Mouse (Mus musculus) limb, embryonic 10.5 days (tissue): ENCODE measurements around the gene Pagr1a. TPM values are rescaled to one million over a fixed set of nuclear protein-coding genes. Genes with fewer than 3 reads are reported as not detected.
A peak's percentile ranks its signal among the peaks of the same experiment; 100 is the strongest.

Experiments
- DNase-seq: peaks from one replicate; pipeline ENCODE4 v3.0.0-alpha.2; 2017; ENCODE audit warnings: low spot score
- H3K27ac ChIP-seq: fragments of 300-500 bp; sonication (generic); 2 replicates; pipeline ENCODE4 v1.5.1; 2016; ENCODE audit warnings: mild to moderate bottlenecking
- H3K27me3 ChIP-seq: fragments of 300-500 bp; sonication (generic); 2 replicates; pipeline ENCODE4 v1.6.1; 2016; ENCODE audit warnings: low read depth, mild to moderate bottlenecking; ENCODE audit not compliant: poor library complexity, severe bottlenecking
- H3K36me3 ChIP-seq: fragments of 300-500 bp; sonication (generic); 2 replicates; pipeline ENCODE4 v1.6.1; 2016; ENCODE audit warnings: mild to moderate bottlenecking, moderate library complexity
- H3K4me1 ChIP-seq: fragments of 300-500 bp; sonication (generic); 2 replicates; pipeline ENCODE4 v1.6.1; 2016
- H3K4me3 ChIP-seq: fragments of 300-500 bp; sonication (generic); 2 replicates; pipeline ENCODE4 v1.5.1; 2016; ENCODE audit warnings: mild to moderate bottlenecking, moderate library complexity
- H3K9me3 ChIP-seq: fragments of 300-500 bp; sonication (generic); replicated peaks from 2 replicates; pipeline ENCODE4 v1.6.1; 2016; ENCODE audit warnings: mild to moderate bottlenecking
- WGBS: fragments of 180-500 bp; shearing (Covaris S2); methylation state at CpG from one replicate; pipeline ENCODE4 v1.1.7; 2016; 5-methylcytosine and 5-hydroxymethylcytosine counted together
- polyA plus RNA-seq: library from polyadenylated mRNA; unstranded; fragments of >200 nt; fragmentation: Nextera tagmentation; extraction: Ambion mirVana; gene quantifications from 2 replicates; pipeline ENCODE4 v1.2.1, GENCODE M21; 2016

The Pagr1a gene
- 88.5 and 95.0 TPM in 2 replicates for polyA plus RNA-seq

GRCm38 (mm10) chr7:127016971-127017949 lies at the start of gene Pagr1a:
Gene Pagr1a (minus strand): TSS chr7:127017352.
- Histone ChIP-seq H3K4me3 (peak within 1 kb of the TSS; percentile 87), H3K36me3 (peaks cover 45% of the 10 kb centered on the region), H3K9me3 (no peaks in the 10 kb centered on the region), H3K27me3 (no peaks in the 10 kb centered on the region), H3K27ac (peak within 1 kb of the TSS; percentile 98), H3K4me1 (peaks cover 71% of the 10 kb centered on the region)
- 5% methylated on average over 39 of the region's 39 CpGs for WGBS
- peak; percentile 97 for DNase-seq

- 0 out of 2 replicates have a peak, but pooled peaks cover 3% of the 10 kb centered on the region for H3K27me3 ChIP-seq
- H3K4me1 ChIP-seq, result no peaks in the 10 kb centered on the region
- 83% methylated on average over 4 of the region's 4 CpGs for WGBS
- H3K27ac ChIP-seq, result no peak overlapping the region
- no peak overlapping the region for H3K4me3 ChIP-seq
- no peaks in the 10 kb centered on the region for H3K36me3 ChIP-seq
- no peak for DNase-seq
- no peaks in the 10 kb centered on the region for H3K9me3 ChIP-seq
Observed at GRCm38 (mm10) chr7:127066317-127066716, 49.2 kb upstream of the Pagr1a start.

GRCm38 (mm10) chr7:127065538-127065937 lies 48.4 kb upstream of the Pagr1a start:
- no peaks in the 10 kb centered on the region for H3K4me1 ChIP-seq
- DNase-seq, result no peak
- no peak overlapping the region for H3K27ac ChIP-seq
- H3K9me3 ChIP-seq, result no peaks in the 10 kb centered on the region
- H3K36me3 ChIP-seq, result no peaks in the 10 kb centered on the region
- H3K27me3 ChIP-seq, result 0 out of 2 replicates have a peak, but pooled peaks cover 4% of the 10 kb centered on the region
- 87% methylated on average over 6 of the region's 6 CpGs for WGBS
- H3K4me3 ChIP-seq, result no peak overlapping the region

DNA sequence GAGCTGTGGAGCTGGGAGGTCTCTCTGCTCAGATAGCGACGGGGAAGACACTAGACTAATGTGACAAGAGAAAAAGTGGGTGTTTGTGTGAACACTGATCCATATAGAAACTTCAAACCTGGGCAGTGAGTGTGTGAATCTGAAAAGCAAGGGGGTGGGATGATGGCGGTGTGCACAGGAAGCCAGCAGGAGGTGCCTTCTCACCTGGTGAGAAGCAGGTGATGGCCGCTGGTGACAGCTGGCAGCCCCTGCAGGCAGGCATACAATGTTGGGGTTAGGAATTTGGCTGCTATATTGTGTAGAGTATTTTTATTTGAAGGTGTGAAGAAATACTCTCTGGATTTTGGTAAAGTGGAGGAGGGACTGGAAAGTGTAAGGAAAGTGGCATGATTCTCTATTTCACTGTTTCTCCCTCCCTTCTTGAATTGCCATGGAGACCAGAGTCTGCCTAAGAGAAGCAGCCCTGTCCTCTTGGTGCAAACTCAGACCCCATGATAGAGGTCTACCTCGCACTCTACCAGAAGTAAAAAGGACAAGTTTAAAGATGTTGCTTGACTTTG lies 38.0 kb upstream of the Pagr1a start:
- Histone ChIP-seq H3K36me3 (no peaks in the 10 kb centered on the region), H3K9me3 (no peaks in the 10 kb centered on the region), H3K27ac (no peak overlapping the region), H3K4me3 (no peak overlapping the region), H3K4me1 (no peaks in the 10 kb centered on the region), H3K27me3 (no peaks in the 10 kb centered on the region; the same call in 1 of the 2 replicates)
- no peak for DNase-seq
- whole genome bisulfite sequencing, result 69% methylated on average over 5 of the region's 5 CpGs

DNA sequence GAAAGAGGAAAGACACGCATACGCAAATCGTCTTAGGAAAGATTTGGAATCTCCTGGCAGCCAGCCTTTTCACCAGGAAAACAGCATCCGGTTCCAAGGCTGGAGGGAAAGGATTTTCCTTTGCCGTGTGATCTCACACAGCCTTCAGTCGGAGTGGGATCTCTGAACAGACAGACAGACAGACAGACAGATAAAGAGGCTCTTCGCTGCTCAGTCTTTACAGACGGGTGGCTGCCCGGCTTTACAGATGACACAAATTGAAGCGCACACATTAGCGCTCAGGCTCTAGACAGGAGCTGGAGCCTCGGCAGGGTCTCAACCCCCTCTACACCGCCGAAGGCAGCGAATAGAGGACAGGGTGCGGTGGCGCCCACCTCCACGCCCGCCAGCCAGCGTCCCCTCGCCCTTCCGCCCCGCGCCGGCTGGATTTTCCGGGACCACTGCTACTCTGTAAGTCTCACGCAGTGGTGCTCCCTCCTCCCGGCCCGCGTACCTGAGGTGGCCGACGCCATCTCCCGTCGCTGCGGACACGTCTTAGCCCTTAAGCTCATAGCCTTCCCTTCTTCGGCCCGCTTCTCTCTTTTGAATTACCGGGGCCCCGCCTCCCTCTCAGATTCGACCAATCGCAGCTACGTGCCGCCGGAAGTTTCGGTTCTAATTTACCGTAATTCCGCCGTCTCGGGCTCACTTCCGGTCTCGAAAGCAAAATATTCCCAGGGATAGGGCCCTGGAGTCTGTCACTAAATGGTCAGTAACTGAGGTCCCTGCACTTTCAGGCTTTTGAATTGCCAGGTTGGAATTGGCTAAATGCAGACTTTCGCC lies 24.9 kb upstream of the Pagr1a start, which contains the start of gene Kif22:
TSS of gene Kif22 (minus strand) at position 621 of the 822 bp plus-strand sequence.
- Histone ChIP-seq H3K36me3 (peaks cover 36% of the 10 kb centered on the region), H3K4me3 (peak within 1 kb of the TSS; percentile 97), H3K27me3 (no peaks in the 10 kb centered on the region), H3K4me1 (peaks cover 20% of the 10 kb centered on the region), H3K27ac (peak within 1 kb of the TSS; percentile 94), H3K9me3 (no peaks in the 10 kb centered on the region)
- peak; percentile 89 for DNase-seq
- under 1% methylated on average over 53 of the region's 53 CpGs for WGBS

- Histone ChIP-seq H3K4me1 (peaks cover 10% of the 10 kb centered on the region), H3K4me3 (no peak overlapping the region), H3K27me3 (no peaks in the 10 kb centered on the region), H3K27ac (no peak overlapping the region), H3K9me3 (no peaks in the 10 kb centered on the region), H3K36me3 (peaks cover 91% of the 10 kb centered on the region)
- 91% methylated on average over 1 of the region's 1 CpGs for WGBS
- no peak for DNase-seq
Observed at GRCm38 (mm10) chr7:127031244-127031643, 14.1 kb upstream of the Pagr1a start.

DNA sequence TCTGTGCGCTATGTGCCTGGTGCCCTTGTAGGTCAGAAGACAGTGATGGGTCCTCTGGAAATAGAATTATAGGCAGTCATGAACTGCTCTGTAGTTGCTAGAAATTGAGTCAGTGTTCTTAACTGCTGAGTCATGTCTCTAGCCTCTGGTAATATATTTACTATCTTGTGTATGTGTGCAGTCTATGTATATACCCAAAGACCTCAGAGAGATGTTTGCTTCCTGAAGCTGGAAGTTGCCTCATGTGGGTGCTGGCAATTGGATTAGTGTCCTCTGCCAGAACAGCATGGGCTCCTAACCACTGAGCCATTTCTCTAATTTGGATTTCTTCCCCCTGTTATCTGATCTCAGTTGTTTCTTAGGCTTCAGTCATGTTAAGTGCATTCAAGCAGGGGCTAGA lies 13.0 kb upstream of the Pagr1a start:
- no peak for DNase-seq
- H3K36me3 ChIP-seq, result peaks cover 86% of the 10 kb centered on the region
- H3K27me3 ChIP-seq, result no peaks in the 10 kb centered on the region
- H3K4me3 ChIP-seq, result no peak overlapping the region
- H3K4me1 ChIP-seq, result peaks cover 10% of the 10 kb centered on the region
- 100% methylated on average over 1 of the region's 1 CpGs for WGBS
- no peaks in the 10 kb centered on the region for H3K9me3 ChIP-seq
- H3K27ac ChIP-seq, result no peak overlapping the region

GRCm38 (mm10) chr7:127027885-127028284 lies 10.7 kb upstream of the Pagr1a start:
- Histone ChIP-seq H3K9me3 (no peaks in the 10 kb centered on the region), H3K4me1 (peaks cover 33% of the 10 kb centered on the region), H3K27me3 (no peaks in the 10 kb centered on the region), H3K4me3 (peak overlapping the region; percentile 83), H3K36me3 (peaks cover 86% of the 10 kb centered on the region), H3K27ac (peak overlapping the region; percentile 99)
- no peak for DNase-seq
- WGBS, result 78% methylated on average over 8 of the region's 8 CpGs

DNA sequence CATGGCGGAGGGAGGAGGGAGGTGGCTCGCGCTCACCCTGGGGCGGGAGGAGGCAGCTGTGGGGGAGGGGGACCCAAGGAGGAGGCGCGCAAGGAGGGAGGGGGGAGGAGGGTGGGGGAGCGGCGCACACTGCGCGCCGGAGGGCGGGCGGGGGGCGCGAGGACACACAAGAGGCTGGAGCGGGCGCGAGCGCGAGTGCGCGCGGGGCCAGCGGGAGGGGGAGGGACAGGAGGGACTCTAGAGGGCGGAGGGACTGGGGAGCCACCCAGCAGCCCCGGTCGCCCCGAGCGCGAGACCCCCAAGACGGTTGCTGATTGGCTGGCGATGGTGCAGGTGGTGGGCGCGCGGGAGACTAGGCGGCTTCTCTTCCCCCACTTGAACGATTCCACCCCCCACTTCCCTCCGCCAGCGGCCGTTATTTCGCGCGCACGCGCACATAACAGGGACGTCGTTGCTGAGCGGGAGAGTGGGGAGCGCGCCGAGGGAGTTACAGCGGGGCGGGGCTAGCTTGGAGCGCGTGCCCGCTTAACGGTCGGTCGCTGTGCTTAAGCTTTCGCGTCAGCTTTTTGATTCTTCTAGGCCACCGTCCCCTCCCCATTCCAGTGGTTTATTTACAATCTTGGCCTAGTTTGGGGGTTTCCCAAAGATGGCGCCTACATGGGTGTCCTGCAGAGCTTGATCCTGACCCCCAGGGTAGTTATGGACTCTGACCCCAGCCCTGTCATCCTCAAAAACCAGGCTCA lies 10.0 kb upstream of the Pagr1a start, which contains the start of gene Maz:
TSS of gene Maz (minus strand) at position 54 of the 743 bp plus-strand sequence.
- Histone ChIP-seq H3K27ac (peak within 1 kb of the TSS; percentile 99), H3K4me3 (peak within 1 kb of the TSS; percentile 83), H3K36me3 (peaks cover 86% of the 10 kb centered on the region), H3K4me1 (peaks cover 41% of the 10 kb centered on the region), H3K9me3 (no peaks in the 10 kb centered on the region), H3K27me3 (no peaks in the 10 kb centered on the region)
- DNase-seq, result peak; percentile 99
- under 1% methylated on average over 54 of the region's 63 CpGs for WGBS

GRCm38 (mm10) chr7:127026616-127026983 lies 9.4 kb upstream of the Pagr1a start:
- WGBS, result 0% methylated on average over 2 of the region's 48 CpGs
- no peak for DNase-seq
- peak overlapping the region; percentile 99 for H3K27ac ChIP-seq
- H3K36me3 ChIP-seq, result peaks cover 85% of the 10 kb centered on the region
- peak overlapping the region; percentile 83 for H3K4me3 ChIP-seq
- H3K9me3 ChIP-seq, result no peaks in the 10 kb centered on the region
- peaks cover 46% of the 10 kb centered on the region for H3K4me1 ChIP-seq
- no peaks in the 10 kb centered on the region for H3K27me3 ChIP-seq

- peak overlapping the region; percentile 99 for H3K27ac ChIP-seq
- whole genome bisulfite sequencing, result under 1% methylated on average over 45 of the region's 48 CpGs
- H3K36me3 ChIP-seq, result peaks cover 83% of the 10 kb centered on the region
- H3K4me3 ChIP-seq, result peak overlapping the region; percentile 83
- peak; percentile 84 for DNase-seq
- peaks cover 50% of the 10 kb centered on the region for H3K4me1 ChIP-seq
- H3K9me3 ChIP-seq, result no peaks in the 10 kb centered on the region
- H3K27me3 ChIP-seq, result no peaks in the 10 kb centered on the region
Observed at GRCm38 (mm10) chr7:127026161-127026600, 9.0 kb upstream of the Pagr1a start.
